Mouse (Mus musculus): ENCODE results near the gene Lyg1. TPM values are rescaled to one million over a fixed set of nuclear protein-coding genes. Genes with fewer than 3 reads are reported as not detected.

Lyg1 gene
- total and polyA plus RNA-seq, 3 experiments, result not detected

DNA sequence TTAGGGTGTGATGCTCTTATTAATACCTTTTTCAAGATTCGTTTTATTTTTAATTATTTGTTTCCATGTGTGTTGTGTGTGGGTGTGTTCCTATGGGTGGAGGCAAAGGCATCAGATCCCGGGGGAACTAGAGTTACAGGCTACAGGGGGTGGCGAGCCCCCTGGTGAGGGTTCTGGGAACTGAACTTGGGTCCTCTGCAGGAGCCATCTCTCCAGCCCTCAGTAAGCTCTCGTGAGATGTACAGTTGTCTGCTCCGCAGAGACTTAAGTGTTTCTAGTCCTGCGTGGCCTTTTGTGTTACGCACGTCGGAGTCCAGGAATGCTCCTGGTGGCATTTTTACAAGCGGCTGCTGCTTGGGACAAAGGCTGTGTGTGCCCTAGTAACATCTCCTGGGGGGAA lies 8.0 kb upstream of the Lyg1 start:
- Histone ChIP-seq H3K36me3 (ENCODE audit: control insufficient read depth, insufficient read depth, low read length) (no peaks in the 10 kb centered on the region), H3K27ac (no peak overlapping the region), H3K27me3 (ENCODE audit: control insufficient read depth, insufficient read depth, low read length) (no peaks in the 10 kb centered on the region), H3K4me3 (no peak overlapping the region), H3K4me1 (ENCODE audit: control insufficient read depth, insufficient read depth, low read length) (no peaks in the 10 kb centered on the region), H3K79me2 (replicated peaks; ENCODE audit: control insufficient read depth, insufficient read depth, low read length) (no peaks in the 10 kb centered on the region), H3K9ac (ENCODE audit: low read depth, low read length) (no peak overlapping the region)
- intact Hi-C loops (cut with DNase I), result no loop called here
- no peak for DNase-seq
- WGBS, result 64% methylated on average over 10 of the region's 10 CpGs
- TF ChIP-seq EP300 (IDR thresholded peaks at IDR 0.05; ENCODE audit: insufficient read depth, low read depth, low read length), result no peak
- TF ChIP-seq CTCF (IDR thresholded peaks at IDR 0.05), result no peak
- TF ChIP-seq POLR2A (IDR thresholded peaks at IDR 0.05; ENCODE audit: insufficient read depth, low read depth, low read length), result no peak

DNA sequence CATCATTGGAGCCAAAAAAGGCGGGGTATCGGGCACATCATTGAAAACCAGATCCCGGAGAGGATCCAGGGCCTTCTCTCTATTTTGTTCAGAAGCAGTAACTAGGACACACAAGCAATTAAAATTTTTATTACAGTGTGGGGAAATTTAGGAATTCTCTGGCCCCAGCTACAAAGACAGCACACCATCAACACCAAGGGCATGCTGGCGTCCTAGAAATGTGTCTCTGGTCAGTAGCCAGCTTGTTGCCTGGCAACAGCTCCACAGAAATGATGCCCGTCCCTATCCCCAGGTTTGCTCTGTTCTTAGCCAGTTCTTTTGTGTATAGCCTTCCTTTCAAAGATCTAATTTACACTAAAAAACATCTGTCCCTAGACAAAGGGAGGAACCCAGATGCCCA lies 1.9 kb upstream of the Lyg1 start:
- no peaks in the 10 kb centered on the region for H3K79me2 ChIP-seq (replicated peaks; ENCODE audit: control insufficient read depth, insufficient read depth, low read length)
- intact Hi-C loops (cut with DNase I), result no loop called here
- no peak overlapping the region for H3K4me3 ChIP-seq
- H3K4me1 ChIP-seq (ENCODE audit: control insufficient read depth, insufficient read depth, low read length), result no peaks in the 10 kb centered on the region
- no peaks in the 10 kb centered on the region for H3K27me3 ChIP-seq (ENCODE audit: control insufficient read depth, insufficient read depth, low read length)
- TF ChIP-seq POLR2A (IDR thresholded peaks at IDR 0.05; ENCODE audit: insufficient read depth, low read depth, low read length) (no peak), CTCF (IDR thresholded peaks at IDR 0.05) (no peak), EP300 (IDR thresholded peaks at IDR 0.05; ENCODE audit: insufficient read depth, low read depth, low read length) (no peak)
- WGBS, result 71% methylated on average over 5 of the region's 5 CpGs
- no peak overlapping the region for H3K27ac ChIP-seq
- DNase-seq, result no peak
- H3K36me3 ChIP-seq (ENCODE audit: control insufficient read depth, insufficient read depth, low read length), result no peaks in the 10 kb centered on the region
- no peak overlapping the region for H3K9ac ChIP-seq (ENCODE audit: low read depth, low read length)

- intact Hi-C loops (cut with DNase I), result no loop called here
Measured at GRCm38 (mm10) chr1:37958516-37958915, 957 bp upstream of the Lyg1 start.

DNA sequence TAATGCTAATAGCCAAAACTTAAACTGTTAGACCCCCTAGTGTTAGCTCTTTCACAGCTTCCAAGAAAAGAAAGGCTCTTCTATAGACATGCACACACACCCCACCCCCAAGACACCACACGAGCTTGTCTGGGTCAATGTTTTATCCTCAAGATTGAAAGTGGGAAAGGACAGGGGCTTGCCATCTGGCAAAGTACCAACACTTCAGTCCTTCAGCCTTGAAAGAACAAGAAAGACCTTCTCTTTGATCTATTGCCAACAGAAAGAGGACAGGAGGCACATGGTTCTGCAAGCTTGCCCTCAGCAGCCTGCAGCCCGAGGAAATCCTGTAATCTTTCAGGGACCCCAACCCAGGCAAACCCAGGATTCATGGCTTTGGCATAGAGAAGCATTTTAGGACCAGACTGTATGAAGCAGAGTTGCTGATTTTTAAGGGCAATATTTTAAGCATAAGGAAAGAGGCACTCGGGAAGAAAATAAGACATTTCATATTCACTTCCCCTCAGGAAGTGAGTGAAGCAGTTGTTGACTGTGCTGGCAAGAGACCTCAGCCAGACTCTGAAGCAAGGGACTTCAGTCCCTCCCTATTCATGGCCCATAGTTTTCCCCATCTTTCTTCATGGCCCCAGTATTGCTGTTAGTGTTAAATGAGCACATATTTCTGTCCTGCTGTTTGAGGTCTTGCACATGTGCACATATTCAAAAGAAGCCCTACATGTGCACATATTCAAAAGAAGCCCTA lies 698 bp downstream of the Lyg1 start:
- TF ChIP-seq EP300 (IDR thresholded peaks at IDR 0.05; ENCODE audit: insufficient read depth, low read depth, low read length), result no peak
- TF ChIP-seq POLR2A (IDR thresholded peaks at IDR 0.05; ENCODE audit: insufficient read depth, low read depth, low read length), result no peak
- TF ChIP-seq CTCF (IDR thresholded peaks at IDR 0.05), result no peak
- no peaks in the 10 kb centered on the region for H3K27me3 ChIP-seq (ENCODE audit: control insufficient read depth, insufficient read depth, low read length)
- H3K27ac ChIP-seq, result no peak overlapping the region
- 13% methylated on average over 3 of the region's 3 CpGs for WGBS
- H3K9ac ChIP-seq (ENCODE audit: low read depth, low read length), result no peak overlapping the region
- H3K36me3 ChIP-seq (ENCODE audit: control insufficient read depth, insufficient read depth, low read length), result no peaks in the 10 kb centered on the region
- no peak overlapping the region for H3K4me3 ChIP-seq
- H3K79me2 ChIP-seq (replicated peaks; ENCODE audit: control insufficient read depth, insufficient read depth, low read length), result no peaks in the 10 kb centered on the region
- intact Hi-C loops (cut with DNase I), result no loop called here
- DNase-seq, result no peak
- H3K4me1 ChIP-seq (ENCODE audit: control insufficient read depth, insufficient read depth, low read length), result no peaks in the 10 kb centered on the region

More at GRCm38 (mm10) chr1:37958516-37958915, 957 bp upstream of the Lyg1 start:
- Histone ChIP-seq H3K4me1 (ENCODE audit: control insufficient read depth, insufficient read depth, low read length) (no peaks in the 10 kb centered on the region), H3K4me3 (no peak overlapping the region), H3K79me2 (replicated peaks; ENCODE audit: control insufficient read depth, insufficient read depth, low read length) (no peaks in the 10 kb centered on the region), H3K27me3 (ENCODE audit: control insufficient read depth, insufficient read depth, low read length) (no peaks in the 10 kb centered on the region), H3K27ac (no peak overlapping the region), H3K9ac (ENCODE audit: low read depth, low read length) (no peak overlapping the region), H3K36me3 (ENCODE audit: control insufficient read depth, insufficient read depth, low read length) (no peaks in the 10 kb centered on the region)
- 67% methylated on average over 2 of the region's 2 CpGs for WGBS
- no peak for DNase-seq
- no peak for TF ChIP-seq EP300 (IDR thresholded peaks at IDR 0.05; ENCODE audit: insufficient read depth, low read depth, low read length)
- no peak for TF ChIP-seq POLR2A (IDR thresholded peaks at IDR 0.05; ENCODE audit: insufficient read depth, low read depth, low read length)
- no peak for TF ChIP-seq CTCF (IDR thresholded peaks at IDR 0.05)

- WGBS, result 89% methylated on average over 2 of the region's 2 CpGs
Measured at GRCm38 (mm10) chr1:37955251-37955650, 2.3 kb downstream of the Lyg1 start.

DNA sequence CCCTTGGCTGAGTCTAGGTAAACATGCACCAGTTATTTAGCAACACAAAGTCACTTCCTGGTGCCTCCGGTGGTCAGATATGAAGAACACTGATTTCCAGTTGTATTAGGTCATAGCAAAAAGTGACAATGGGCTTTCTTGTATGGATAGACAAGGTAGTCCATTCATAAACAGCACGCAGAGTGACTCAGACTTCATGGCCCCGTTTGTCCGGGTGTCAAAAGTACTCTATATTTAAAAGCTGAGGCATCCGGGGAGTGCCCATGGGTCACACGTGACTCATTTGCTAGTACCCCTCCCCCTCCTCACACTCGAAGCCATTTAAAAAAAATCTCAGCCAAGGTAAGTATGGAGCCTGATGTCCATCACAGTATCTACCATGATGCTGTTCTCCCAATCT lies 2.8 kb downstream of the Lyg1 start:
- DNase-seq, result no peak
- 30% methylated on average over 7 of the region's 7 CpGs for WGBS

More at GRCm38 (mm10) chr1:37955251-37955650, 2.3 kb downstream of the Lyg1 start:
- Histone ChIP-seq H3K4me1 (ENCODE audit: control insufficient read depth, insufficient read depth, low read length) (no peaks in the 10 kb centered on the region), H3K27ac (no peak overlapping the region), H3K79me2 (replicated peaks; ENCODE audit: control insufficient read depth, insufficient read depth, low read length) (no peaks in the 10 kb centered on the region), H3K4me3 (no peak overlapping the region), H3K9ac (ENCODE audit: low read depth, low read length) (no peak overlapping the region), H3K27me3 (ENCODE audit: control insufficient read depth, insufficient read depth, low read length) (no peaks in the 10 kb centered on the region), H3K36me3 (ENCODE audit: control insufficient read depth, insufficient read depth, low read length) (no peaks in the 10 kb centered on the region)
- DNase-seq, result no peak
- intact Hi-C loops (cut with DNase I), result no loop called here
- TF ChIP-seq CTCF (IDR thresholded peaks at IDR 0.05) (no peak), POLR2A (IDR thresholded peaks at IDR 0.05; ENCODE audit: insufficient read depth, low read depth, low read length) (no peak), EP300 (IDR thresholded peaks at IDR 0.05; ENCODE audit: insufficient read depth, low read depth, low read length) (no peak)

More for the DNA sequence above, 2.8 kb downstream of the Lyg1 start:
- H3K27me3 ChIP-seq (ENCODE audit: control insufficient read depth, insufficient read depth, low read length), result no peaks in the 10 kb centered on the region
- H3K36me3 ChIP-seq (ENCODE audit: control insufficient read depth, insufficient read depth, low read length), result no peaks in the 10 kb centered on the region
- TF ChIP-seq POLR2A (IDR thresholded peaks at IDR 0.05; ENCODE audit: insufficient read depth, low read depth, low read length) (no peak), CTCF (IDR thresholded peaks at IDR 0.05) (no peak), EP300 (IDR thresholded peaks at IDR 0.05; ENCODE audit: insufficient read depth, low read depth, low read length) (no peak)
- H3K4me1 ChIP-seq (ENCODE audit: control insufficient read depth, insufficient read depth, low read length), result no peaks in the 10 kb centered on the region
- intact Hi-C loops (cut with DNase I), result no loop called here
- no peaks in the 10 kb centered on the region for H3K79me2 ChIP-seq (replicated peaks; ENCODE audit: control insufficient read depth, insufficient read depth, low read length)
- no peak overlapping the region for H3K9ac ChIP-seq (ENCODE audit: low read depth, low read length)
- H3K4me3 ChIP-seq, result no peak overlapping the region
- H3K27ac ChIP-seq, result no peak overlapping the region

All from heart, adult 2 months (tissue).